13 mouse cellular contexts compared by ENCODE assay signal in genomic region chr5:105523452-105523851, GRCm38 (mm10). TPM values are rescaled to one million over a fixed set of nuclear protein-coding genes. Genes with fewer than 3 reads are reported as not detected.
DNase-seq lines count a peak whose midpoint lies in the region; ATAC-seq and TF ChIP-seq lines count a peak whose summit lies in the region.
"Had no signal": no experiment of that assay in that cellular context is flagged by ENCODE, and none has a peak within 500 bp of the region (broad histone marks: within the 10 kb centered on the region; RNA-seq: fewer than 3 reads in every experiment).

No protein-coding gene starts in this region.

- intact Hi-C loops in gastrocnemius, adult 2 months (cut with DNase I) = loop anchor here (5.0 kb wide), 2 partner anchors 64 to 116 kb away; no protein-coding TSS in a partner anchor

- peaks cover 3 to 65% of the 10 kb centered on the region in 2 experiments for H3K36me3 ChIP-seq in MEL (ENCODE audit: control insufficient read depth in 1 of 2, insufficient read depth in 2 of 2, low read length in 2 of 2)
- peaks cover 15% of the 10 kb centered on the region for H3K36me3 ChIP-seq in heart, embryonic 13.5 days
- no peaks in the 10 kb centered on the region for H3K36me3 ChIP-seq in stomach, postnatal 0 days (ENCODE audit: control insufficient read depth, insufficient read depth, low read length)
- H3K36me3 ChIP-seq: limb, embryonic 15.5 days had no signal

- peak in 1 of 2 experiments; percentile 74; a peak in 2 of 4 replicates for TF ChIP-seq POLR2A in MEL (IDR thresholded peaks at IDR 0.05; ENCODE audit: control insufficient read depth in 1 of 2, insufficient read depth in 1 of 2, low read depth in 1 of 2, low read length in 2 of 2, poor library complexity in 1 of 2)
- TF ChIP-seq POLR2A in lung, adult 2 months (IDR thresholded peaks at IDR 0.05; ENCODE audit: borderline replicate concordance, extremely low read depth, low read depth, low read length) = no peak

- no peaks in the 10 kb centered on the region for H3K9me3 ChIP-seq in MEL (replicated peaks; ENCODE audit: insufficient read depth, low read length)
- H3K9me3 ChIP-seq in heart, embryonic 13.5 days = no peaks in the 10 kb centered on the region
- H3K9me3 ChIP-seq in stomach, postnatal 0 days (ENCODE audit: control insufficient read depth, low read length) = no peaks in the 10 kb centered on the region
- H3K9me3 ChIP-seq: embryonic facial prominence, embryonic 13.5 days; limb, embryonic 15.5 days had no signal

- H3K4me1 ChIP-seq in MEL (ENCODE audit: control insufficient read depth in 1 of 2, insufficient read depth in 2 of 2, low read length in 2 of 2) = peaks cover 49 to 53% of the 10 kb centered on the region in 2 experiments
- H3K4me1 ChIP-seq in heart, embryonic 13.5 days = peaks cover 84% of the 10 kb centered on the region
- peaks cover 13% of the 10 kb centered on the region for H3K4me1 ChIP-seq in lung, adult 2 months (ENCODE audit: control insufficient read depth, insufficient read depth, low read length)
- no peaks in the 10 kb centered on the region for H3K4me1 ChIP-seq in stomach, postnatal 0 days (replicated peaks; ENCODE audit: control insufficient read depth, insufficient read depth)

- peak overlapping the region; percentile 96 for H3K4me3 ChIP-seq in gastrocnemius, adult 2 months
- H3K4me3 ChIP-seq in MEL (ENCODE audit: control insufficient read depth in 1 of 2, insufficient read depth in 1 of 2, low read depth in 2 of 2, low read length in 2 of 2) = peak overlapping the region; percentile 35 to 45
- peak overlapping the region; percentile 29 for H3K4me3 ChIP-seq in heart, embryonic 13.5 days
- H3K4me3 ChIP-seq in lung, adult 2 months (replicated peaks; ENCODE audit: extremely low read depth, low read depth, low read length) = no peak overlapping the region
- no peak overlapping the region for H3K4me3 ChIP-seq in stomach, postnatal 0 days (ENCODE audit: low read depth, low read length)
- H3K4me3 ChIP-seq: embryonic facial prominence, embryonic 13.5 days; limb, embryonic 15.5 days had no signal

- no peak for TF ChIP-seq CTCF in gastrocnemius, adult 2 months (IDR thresholded peaks at IDR 0.05)
- TF ChIP-seq CTCF in MEL (IDR thresholded peaks at IDR 0.05 in 2 of 3, conservative IDR thresholded peaks at IDR 0.05 in 1 of 3; ENCODE audit: control insufficient read depth in 1 of 3, insufficient read depth in 1 of 3, low read depth in 2 of 3, low read length in 3 of 3, poor library complexity in 1 of 3, severe bottlenecking in 1 of 3) = no peak
- no peak for TF ChIP-seq CTCF in lung, adult 2 months (IDR thresholded peaks at IDR 0.05; ENCODE audit: insufficient read depth, low read length)
- no peak for TF ChIP-seq CTCF in stomach, postnatal 0 days (IDR thresholded peaks at IDR 0.05; ENCODE audit: low read depth)

- peak overlapping the region; percentile 88 for H3K4me2 ChIP-seq in heart, embryonic 13.5 days
- H3K4me2 ChIP-seq in stomach, postnatal 0 days (replicated peaks; ENCODE audit: low read depth) = no peak overlapping the region
- H3K4me2 ChIP-seq: embryonic facial prominence, embryonic 13.5 days; limb, embryonic 15.5 days had no signal

- H3K9ac ChIP-seq in MEL (ENCODE audit: control insufficient read depth, low read depth, low read length, poor library complexity, severe bottlenecking) = peak overlapping the region; percentile 60
- H3K9ac ChIP-seq in heart, embryonic 13.5 days = peak overlapping the region; percentile 68
- no peak overlapping the region for H3K9ac ChIP-seq in stomach, postnatal 0 days (ENCODE audit: low read length)
- H3K9ac ChIP-seq: embryonic facial prominence, embryonic 13.5 days; limb, embryonic 15.5 days had no signal

- no peak for ATAC-seq in heart, embryonic 13.5 days (ENCODE audit: extremely low read depth, insufficient number of reproducible peaks, low FRiP score, low TSS enrichment)
- ATAC-seq in stomach, postnatal 0 days (ENCODE audit: low FRiP score, low TSS enrichment) = no peak

- H3K79me2 ChIP-seq in MEL (ENCODE audit: control insufficient read depth, insufficient read depth, low read length, poor library complexity) = peaks cover 49% of the 10 kb centered on the region

- TF ChIP-seq EP300 in MEL (IDR thresholded peaks at IDR 0.05; ENCODE audit: low read depth in 1 of 2, low read length in 2 of 2) = peak; percentile 98
- TF ChIP-seq EP300 in stomach, postnatal 0 days (optimal IDR thresholded peaks at IDR 0.05) = no peak

- peak overlapping the region; percentile 94 for H3K27ac ChIP-seq in gastrocnemius, adult 2 months
- peak overlapping the region; percentile 97 for H3K27ac ChIP-seq in MEL (ENCODE audit: control insufficient read depth, low read depth, low read length)
- H3K27ac ChIP-seq in heart, embryonic 13.5 days (replicated peaks) = peak overlapping the region; percentile 89
- no peak overlapping the region for H3K27ac ChIP-seq in stomach, postnatal 0 days (replicated peaks)
- H3K27ac ChIP-seq: embryonic facial prominence, embryonic 13.5 days; limb, embryonic 15.5 days had no signal

- DNase-seq in gastrocnemius, adult 2 months = no peak
- DNase-seq in gastrocnemius, postnatal 10 days = no peak
- peak; percentile 89 for DNase-seq in MEL (ENCODE audit: low read depth, low spot score)
- peak; percentile 23 for DNase-seq in lung, adult 2 months
- DNase-seq in retina, postnatal 1 day = no peak
- DNase-seq in stomach, postnatal 0 days (ENCODE audit: low spot score) = no peak
- DNase-seq in gastrocnemius, adult 18-20 months (ENCODE audit: low spot score) = no peak
- DNase-seq: adrenal gland, postnatal 36 days; cerebellum, adult 8-10 months; kidney, adult 18-20 months had no signal

- no peak for TF ChIP-seq RAD21 in MEL (IDR thresholded peaks at IDR 0.05; ENCODE audit: low read depth, low read length)

- 18% methylated on average over 3 of the region's 3 CpGs for WGBS in heart, embryonic 13.5 days
- WGBS in lung, adult 2 months = 31% methylated on average over 3 of the region's 3 CpGs
- 49% methylated on average over 3 of the region's 3 CpGs for WGBS in stomach, postnatal 0 days

- H3K27me3 ChIP-seq in MEL (ENCODE audit: control insufficient read depth in 1 of 2, insufficient read depth in 2 of 2, low read length in 2 of 2) = no peaks in the 10 kb centered on the region
- no peaks in the 10 kb centered on the region for H3K27me3 ChIP-seq in heart, embryonic 13.5 days (replicated peaks)
- H3K27me3 ChIP-seq in stomach, postnatal 0 days (ENCODE audit: control insufficient read depth, insufficient read depth, low read length) = no peaks in the 10 kb centered on the region
- H3K27me3 ChIP-seq: embryonic facial prominence, embryonic 13.5 days; limb, embryonic 15.5 days had no signal

TF ChIP-seq in MEL, 35 proteins besides CTCF, POLR2A, EP300 and RAD21 (continues in another document):
- peak; percentile 84 for TF ChIP-seq RCOR1 (IDR thresholded peaks at IDR 0.05; ENCODE audit: low read depth, low read length)
- TF ChIP-seq TAL1 (IDR thresholded peaks at IDR 0.05; ENCODE audit: low read length) = peak; percentile 92
- TF ChIP-seq MYC (IDR thresholded peaks at IDR 0.05; ENCODE audit: low read depth, low read length) = peak; percentile 69; the same call in 1 of the 2 replicates
- TF ChIP-seq ZMIZ1 (IDR thresholded peaks at IDR 0.05; ENCODE audit: low read depth, low read length) = peak; percentile 89
- no peak for TF ChIP-seq POLR2AphosphoS5 (IDR thresholded peaks at IDR 0.05; ENCODE audit: borderline replicate concordance, low read depth, low read length)
- TF ChIP-seq SIN3A (IDR thresholded peaks at IDR 0.05; ENCODE audit: low read length) = peak; percentile 94
- peak; percentile 33; the same call in 1 of the 2 replicates for TF ChIP-seq MAFK (IDR thresholded peaks at IDR 0.05; ENCODE audit: borderline replicate concordance, low read depth, low read length)
- no peak; the same call in none of the 2 replicates for TF ChIP-seq CHD1 (IDR thresholded peaks at IDR 0.05; ENCODE audit: low read depth, low read length)
- TF ChIP-seq TCF12 (IDR thresholded peaks at IDR 0.05; ENCODE audit: low read depth, low read length) = peak; percentile 98
- peak; percentile 36; the same call in 1 of the 2 replicates for TF ChIP-seq HCFC1 (IDR thresholded peaks at IDR 0.05; ENCODE audit: low read depth, low read length)
- peak; percentile 94 for TF ChIP-seq MYB (IDR thresholded peaks at IDR 0.05; ENCODE audit: low read depth, low read length)
- 0 out of 2 replicates have a peak, but pooled peaks have one; percentile 39 for TF ChIP-seq JUND (IDR thresholded peaks at IDR 0.05; ENCODE audit: low read depth, low read length)
- TF ChIP-seq USF1 (IDR thresholded peaks at IDR 0.05; ENCODE audit: low read depth, low read length) = no peak
- peak; percentile 44; the same call in 1 of the 2 replicates for TF ChIP-seq MAX (IDR thresholded peaks at IDR 0.05; ENCODE audit: low read length)
- peak; percentile 82 for TF ChIP-seq TBP (IDR thresholded peaks at IDR 0.05; ENCODE audit: low read depth, low read length)
- TF ChIP-seq ZKSCAN1 (IDR thresholded peaks at IDR 0.05; ENCODE audit: low read depth, low read length) = no peak
- TF ChIP-seq ELF1 (IDR thresholded peaks at IDR 0.05; ENCODE audit: low read depth, low read length) = peak; percentile 34; the same call in 1 of the 2 replicates
- peak; percentile 97 for TF ChIP-seq GATA1 (IDR thresholded peaks at IDR 0.05; ENCODE audit: low read depth, low read length)
- TF ChIP-seq NELFE (IDR thresholded peaks at IDR 0.05; ENCODE audit: low read depth, low read length) = peak; percentile 64
- TF ChIP-seq ETS1 (IDR thresholded peaks at IDR 0.05; ENCODE audit: low read depth, low read length) = peak; percentile 93
- peak; percentile 81 for TF ChIP-seq MXI1 (IDR thresholded peaks at IDR 0.05; ENCODE audit: low read depth, low read length)
- peak; percentile 60; the same call in 1 of the 2 replicates for TF ChIP-seq BHLHE40 (IDR thresholded peaks at IDR 0.05; ENCODE audit: borderline replicate concordance, low read depth, low read length)
- no peak for TF ChIP-seq NRF1 (IDR thresholded peaks at IDR 0.05; ENCODE audit: insufficient read depth, low read depth, low read length, poor library complexity, severe bottlenecking)

RNA-seq across cellular contexts. Expression of gene Lrrc8c, which starts 4.3 kb away (rescaled TPM):
- 10 to 100 TPM in 1 of 2 experiments, 1 to 10 TPM in 1; 8.1 to 17.0 TPM for total RNA-seq in gastrocnemius, adult 2 months (2021)
- 10 to 100 TPM; 14.4 to 14.6 TPM for total RNA-seq in gastrocnemius, postnatal 10 days (2021)
- 25.5 and 33.0 TPM in 2 replicates for total RNA-seq in MEL (2012; rRNA removed)
- 10 to 100 TPM in 1 of 2 experiments, not detected in 1; 46.0 TPM for polyA plus RNA-seq in MEL (2012; ENCODE audit: insufficient read depth in 1 of 2, insufficient read length in 2 of 2, low read depth in 1 of 2, low replicate concordance in 2 of 2, missing spikeins in 1 of 2)
- polyA plus RNA-seq in heart, embryonic 13.5 days (2015; fragmentation: Nextera tagmentation; extraction: Ambion mirVana) = 18.3 and 19.7 TPM in 2 replicates
- 43.7 and 51.6 TPM in 2 replicates for polyA plus RNA-seq in lung, adult 2 months (2012; rRNA removed)
- 5.2 and 7.3 TPM in 2 replicates for polyA plus RNA-seq in stomach, postnatal 0 days (2015; fragmentation: Nextera tagmentation; extraction: Ambion mirVana)
- 10 to 100 TPM in 1 of 2 experiments, 1 to 10 TPM in 1; 9.3 to 10.6 TPM for total RNA-seq in gastrocnemius, adult 18-20 months (2021)

Comparison
In these comparisons a context has a peak if more than half of its experiments do, and no peak if none do; other contexts are left out.
1. DNase-seq: peak in MEL (single experiment) and lung, adult 2 months (single experiment); none in gastrocnemius, adult 2 months (single experiment), gastrocnemius, postnatal 10 days (single experiment), retina, postnatal 1 day (single experiment), stomach, postnatal 0 days (single experiment) and gastrocnemius, adult 18-20 months (single experiment).
2. H3K4me3 ChIP-seq: peak in gastrocnemius, adult 2 months (single experiment), MEL (2 of 2) and heart, embryonic 13.5 days (single experiment); none in lung, adult 2 months (single experiment) and stomach, postnatal 0 days (single experiment).